Mouse (Mus musculus): ENCODE data around the gene Tubal3. TPM values are rescaled to one million over a fixed set of nuclear protein-coding genes. Genes with fewer than 3 reads are reported as not detected.

The Tubal3 gene
- polyA plus RNA-seq, 1 experiment from 2014 or later: not detected

DNA sequence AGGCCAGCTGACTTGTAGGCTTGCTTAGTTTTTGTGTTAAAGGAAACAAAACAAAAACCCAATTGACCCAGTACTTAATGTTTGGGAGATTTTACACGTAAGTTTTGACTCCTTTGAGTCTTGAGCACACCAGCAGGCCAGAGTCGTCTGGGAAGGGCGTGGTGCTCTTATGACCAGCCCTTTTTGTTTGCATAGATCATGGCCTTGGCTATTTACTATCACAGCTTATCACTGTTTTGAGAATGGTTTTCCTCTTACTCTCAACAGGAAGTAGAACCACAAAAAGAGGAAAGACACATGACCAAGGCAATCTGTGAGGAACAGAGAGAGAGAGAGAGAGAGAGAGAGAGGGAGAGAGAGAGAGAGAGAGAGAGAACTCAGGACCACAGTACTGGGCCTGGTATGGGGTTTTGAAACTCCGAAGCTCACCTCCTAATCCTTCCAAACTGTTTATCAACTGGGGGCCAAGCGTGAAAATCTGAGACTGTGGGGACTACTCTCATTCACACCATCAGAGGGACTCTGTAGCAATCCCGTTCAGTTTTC, 10.8 kb upstream of the Tubal3 start:
- Histone ChIP-seq H3K4me3 (ENCODE audit: low read depth, low read length) (no peak overlapping the region), H3K4me2 (ENCODE audit: low read depth, low read length) (no peak overlapping the region), H3K27ac (ENCODE audit: low read depth) (no peak overlapping the region), H3K4me1 (ENCODE audit: insufficient read depth) (peaks cover 8% of the 10 kb centered on the region), H3K9me3 (ENCODE audit: low read length) (no peaks in the 10 kb centered on the region), H3K9ac (replicated peaks) (no peak overlapping the region), H3K36me3 (replicated peaks; ENCODE audit: insufficient read depth, low read length) (no peaks in the 10 kb centered on the region; the same call in 1 of the 2 replicates), H3K27me3 (ENCODE audit: insufficient read depth, low read length) (no peaks in the 10 kb centered on the region)
- no peak for DNase-seq
- ATAC-seq: no peak
- TF ChIP-seq CTCF (IDR thresholded peaks at IDR 0.05; ENCODE audit: low read depth) (no peak), EP300 (IDR thresholded peaks at IDR 0.05; ENCODE audit: low read depth) (no peak)
- 64% methylated on average over 6 of the region's 6 CpGs for WGBS (ENCODE audit: insufficient replicate concordance)

DNA sequence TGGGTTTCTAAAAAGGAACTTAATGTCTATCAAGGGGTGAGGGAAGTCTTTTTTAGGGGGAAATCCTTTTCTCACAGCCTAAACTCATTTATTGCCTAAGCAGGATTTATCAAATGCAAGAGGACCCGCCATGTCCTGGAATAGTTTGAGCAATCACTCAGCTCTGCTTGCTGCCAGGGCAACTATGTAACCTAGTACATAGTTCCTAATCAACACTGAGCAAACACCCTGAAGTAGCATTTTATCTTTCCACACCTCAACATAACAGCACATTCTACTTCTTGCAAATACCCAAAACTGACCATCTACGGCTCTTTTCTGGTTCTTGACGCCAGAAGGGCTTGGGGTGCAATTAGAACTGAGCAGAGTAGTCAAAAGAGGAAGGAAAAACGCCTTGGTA, 9.8 kb upstream of the Tubal3 start:
- no peak overlapping the region for H3K27ac ChIP-seq (ENCODE audit: low read depth)
- no peaks in the 10 kb centered on the region for H3K27me3 ChIP-seq (ENCODE audit: insufficient read depth, low read length)
- no peaks in the 10 kb centered on the region for H3K9me3 ChIP-seq (ENCODE audit: low read length)
- peaks cover 8% of the 10 kb centered on the region for H3K4me1 ChIP-seq (ENCODE audit: insufficient read depth)
- WGBS (ENCODE audit: insufficient replicate concordance): 51% methylated on average over 4 of the region's 4 CpGs
- no peaks in the 10 kb centered on the region; the same call in 1 of the 2 replicates for H3K36me3 ChIP-seq (replicated peaks; ENCODE audit: insufficient read depth, low read length)
- DNase-seq (no peak), ATAC-seq (peak; percentile 43; the same call in 1 of the 2 replicates)
- no peak overlapping the region for H3K9ac ChIP-seq (replicated peaks)
- TF ChIP-seq EP300 (IDR thresholded peaks at IDR 0.05; ENCODE audit: low read depth) (no peak), CTCF (IDR thresholded peaks at IDR 0.05; ENCODE audit: low read depth) (no peak)
- no peak overlapping the region for H3K4me2 ChIP-seq (ENCODE audit: low read depth, low read length)
- H3K4me3 ChIP-seq (ENCODE audit: low read depth, low read length): no peak overlapping the region

DNA sequence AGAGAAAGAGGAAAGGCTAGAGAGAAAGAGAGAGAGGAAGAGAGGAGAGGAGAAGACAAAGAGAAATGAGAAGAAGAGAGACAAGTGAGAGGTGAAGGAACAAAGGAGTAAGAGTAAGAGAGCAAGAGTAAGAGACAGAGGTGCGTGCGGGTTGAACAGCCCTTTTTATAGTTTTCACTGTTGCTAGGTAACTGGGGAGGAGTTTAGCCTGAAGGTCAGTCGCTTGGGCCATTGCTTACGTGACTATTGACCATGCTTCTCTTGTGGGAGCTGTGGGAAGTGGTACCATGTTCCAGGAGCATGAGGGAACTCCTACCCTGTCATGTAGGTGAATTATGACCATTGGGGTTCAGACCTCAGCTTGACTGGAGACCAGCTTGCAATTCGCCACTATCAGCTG, 7.7 kb upstream of the Tubal3 start:
- Histone ChIP-seq H3K9me3 (ENCODE audit: low read length) (no peaks in the 10 kb centered on the region), H3K36me3 (replicated peaks; ENCODE audit: insufficient read depth, low read length) (no peaks in the 10 kb centered on the region; the same call in 1 of the 2 replicates), H3K9ac (replicated peaks) (no peak overlapping the region), H3K27ac (ENCODE audit: low read depth) (no peak overlapping the region), H3K4me3 (ENCODE audit: low read depth, low read length) (no peak overlapping the region), H3K27me3 (ENCODE audit: insufficient read depth, low read length) (no peaks in the 10 kb centered on the region), H3K4me1 (ENCODE audit: insufficient read depth) (peaks cover 8% of the 10 kb centered on the region), H3K4me2 (ENCODE audit: low read depth, low read length) (no peak overlapping the region)
- no peak for TF ChIP-seq EP300 (IDR thresholded peaks at IDR 0.05; ENCODE audit: low read depth)
- no peak for TF ChIP-seq CTCF (IDR thresholded peaks at IDR 0.05; ENCODE audit: low read depth)
- WGBS (ENCODE audit: insufficient replicate concordance): 78% methylated on average over 5 of the region's 5 CpGs
- DNase-seq (no peak), ATAC-seq (no peak)

DNA sequence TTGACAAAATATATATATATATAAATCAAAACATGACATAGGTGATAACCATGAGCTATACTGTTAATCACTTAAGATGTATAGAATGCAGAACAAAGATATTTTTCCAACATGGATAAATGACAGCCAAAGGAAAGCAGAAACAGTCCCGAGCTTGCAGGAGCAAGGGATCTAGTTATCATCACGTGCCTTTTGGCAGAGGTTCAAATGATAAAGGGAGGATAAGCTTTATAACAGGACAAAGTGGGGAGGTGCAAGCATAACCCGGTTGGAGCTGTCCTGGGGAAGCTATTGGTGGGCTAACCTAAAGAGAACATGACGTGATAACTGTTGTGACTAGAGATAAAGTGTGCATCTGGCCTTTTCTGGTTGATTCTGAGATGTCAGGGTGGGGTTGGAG, 4.6 kb upstream of the Tubal3 start:
- H3K9ac ChIP-seq (replicated peaks): no peak overlapping the region
- no peaks in the 10 kb centered on the region for H3K9me3 ChIP-seq (ENCODE audit: low read length)
- peaks cover 11% of the 10 kb centered on the region; the same call in 1 of the 2 replicates for H3K4me1 ChIP-seq (ENCODE audit: insufficient read depth)
- H3K27me3 ChIP-seq (ENCODE audit: insufficient read depth, low read length): no peaks in the 10 kb centered on the region
- H3K4me3 ChIP-seq (ENCODE audit: low read depth, low read length): no peak overlapping the region
- 41% methylated on average over 4 of the region's 4 CpGs for WGBS (ENCODE audit: insufficient replicate concordance)
- DNase-seq (no peak), ATAC-seq (no peak)
- H3K36me3 ChIP-seq (replicated peaks; ENCODE audit: insufficient read depth, low read length): no peaks in the 10 kb centered on the region; the same call in 1 of the 2 replicates
- TF ChIP-seq EP300 (IDR thresholded peaks at IDR 0.05; ENCODE audit: low read depth) (no peak), CTCF (IDR thresholded peaks at IDR 0.05; ENCODE audit: low read depth) (no peak)
- no peak overlapping the region for H3K27ac ChIP-seq (ENCODE audit: low read depth)
- H3K4me2 ChIP-seq (ENCODE audit: low read depth, low read length): no peak overlapping the region

DNA sequence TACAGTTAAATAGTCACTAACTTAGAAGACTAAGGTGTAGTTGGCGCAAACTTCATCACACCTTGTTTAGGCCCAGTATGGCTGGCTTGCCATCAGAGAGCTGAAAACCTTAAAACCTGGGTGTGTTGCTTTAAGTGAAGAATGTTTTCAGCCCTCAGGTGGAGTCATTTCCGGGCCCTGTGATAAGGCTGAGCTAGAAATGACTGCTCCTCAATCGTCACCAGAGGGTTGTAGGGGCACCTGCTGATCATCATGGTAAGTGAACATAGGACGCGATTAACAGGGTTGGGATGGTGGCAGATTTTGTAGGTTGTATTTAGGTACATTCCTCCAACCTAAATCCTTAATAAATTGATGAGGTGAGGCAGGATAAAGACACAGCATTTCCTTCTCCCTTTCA, 6.4 kb downstream of the Tubal3 start:
- DNase-seq (no peak), ATAC-seq (no peak)
- no peaks in the 10 kb centered on the region for H3K36me3 ChIP-seq (replicated peaks; ENCODE audit: insufficient read depth, low read length)
- no peak overlapping the region for H3K9ac ChIP-seq (replicated peaks)
- no peak for TF ChIP-seq CTCF (IDR thresholded peaks at IDR 0.05; ENCODE audit: low read depth)
- no peak for TF ChIP-seq EP300 (IDR thresholded peaks at IDR 0.05; ENCODE audit: low read depth)
- no peaks in the 10 kb centered on the region for H3K27me3 ChIP-seq (ENCODE audit: insufficient read depth, low read length)
- H3K4me2 ChIP-seq (ENCODE audit: low read depth, low read length): no peak overlapping the region
- no peak overlapping the region for H3K4me3 ChIP-seq (ENCODE audit: low read depth, low read length)
- no peaks in the 10 kb centered on the region for H3K9me3 ChIP-seq (ENCODE audit: low read length)
- H3K27ac ChIP-seq (ENCODE audit: low read depth): no peak overlapping the region
- 69% methylated on average over 5 of the region's 5 CpGs for WGBS (ENCODE audit: insufficient replicate concordance)
- no peaks in the 10 kb centered on the region for H3K4me1 ChIP-seq (ENCODE audit: insufficient read depth)

DNA sequence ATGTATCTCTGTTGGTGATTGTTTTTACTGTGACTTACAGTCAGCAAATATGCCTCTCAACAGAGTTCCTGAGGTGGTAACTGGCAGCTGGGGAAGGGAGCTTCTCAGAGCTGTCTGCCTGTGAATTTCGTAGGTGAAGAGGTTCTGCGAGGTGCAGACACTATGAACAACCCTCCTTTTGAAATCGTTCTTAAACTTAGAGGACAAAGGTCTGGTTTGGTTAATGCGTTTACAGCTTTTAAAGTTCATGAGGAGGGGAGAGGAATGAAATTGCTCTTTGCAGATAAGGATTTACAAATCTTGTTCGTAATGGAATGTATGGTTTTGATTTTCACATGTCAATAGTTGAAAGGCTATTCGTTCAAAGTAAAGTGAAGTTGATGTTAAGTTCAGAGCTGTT, 7.6 kb downstream of the Tubal3 start:
- H3K4me3 ChIP-seq (ENCODE audit: low read depth, low read length): no peak overlapping the region
- no peaks in the 10 kb centered on the region for H3K4me1 ChIP-seq (ENCODE audit: insufficient read depth)
- WGBS (ENCODE audit: insufficient replicate concordance): 71% methylated on average over 6 of the region's 6 CpGs
- H3K9ac ChIP-seq (replicated peaks): no peak overlapping the region
- no peak overlapping the region for H3K27ac ChIP-seq (ENCODE audit: low read depth)
- no peak for DNase-seq
- no peaks in the 10 kb centered on the region for H3K27me3 ChIP-seq (ENCODE audit: insufficient read depth, low read length)
- H3K9me3 ChIP-seq (ENCODE audit: low read length): no peaks in the 10 kb centered on the region
- H3K4me2 ChIP-seq (ENCODE audit: low read depth, low read length): no peak overlapping the region
- H3K36me3 ChIP-seq (replicated peaks; ENCODE audit: insufficient read depth, low read length): no peaks in the 10 kb centered on the region
- ATAC-seq: no peak
- TF ChIP-seq EP300 (IDR thresholded peaks at IDR 0.05; ENCODE audit: low read depth) (no peak), CTCF (IDR thresholded peaks at IDR 0.05; ENCODE audit: low read depth) (no peak)

Data from liver, postnatal 0 days (tissue).